Mouse (Mus musculus) bone marrow macrophage, adult 2 months (primary cell): Measurements from ENCODE around the gene Mtss1l. TPM values are rescaled to one million over a fixed set of nuclear protein-coding genes. Genes with fewer than 3 reads are reported as not detected.

Experiments
- H3K27ac ChIP-seq: 2 replicates; pipeline ENCODE4 v1.5.1; 2012; ENCODE audit warnings: low read depth, low read length; ENCODE audit not compliant: insufficient read depth
- H3K4me1 ChIP-seq: 2 replicates; pipeline ENCODE4 v1.6.1; 2012; ENCODE audit warnings: low read length; ENCODE audit not compliant: control insufficient read depth, insufficient read depth
- H3K4me3 ChIP-seq: 2 replicates; pipeline ENCODE4 v1.5.1; 2012; ENCODE audit warnings: mild to moderate bottlenecking, low read length, moderate library complexity; ENCODE audit not compliant: insufficient read depth
- CTCF ChIP-seq: IDR thresholded peaks from 2 replicates; pipeline ENCODE4 v1.5.1; 2012; ENCODE audit warnings: low read depth, mild to moderate bottlenecking, low read length, moderate library complexity
- POLR2A ChIP-seq: IDR thresholded peaks from 2 replicates; pipeline ENCODE4 v1.6.1; 2012; ENCODE audit warnings: mild to moderate bottlenecking, low read depth, low read length, borderline replicate concordance
- polyA plus RNA-seq: library from polyadenylated mRNA; stranded (reverse); fragments of >200 nt; gene quantifications from 2 replicates; pipeline ENCODE4 v1.2.4, GENCODE M21; 2012; ENCODE audit not compliant: missing spikeins, insufficient read depth, insufficient read length

The Mtss1l gene
- polyA plus RNA-seq, 1 experiment: 0.50 TPM

DNA sequence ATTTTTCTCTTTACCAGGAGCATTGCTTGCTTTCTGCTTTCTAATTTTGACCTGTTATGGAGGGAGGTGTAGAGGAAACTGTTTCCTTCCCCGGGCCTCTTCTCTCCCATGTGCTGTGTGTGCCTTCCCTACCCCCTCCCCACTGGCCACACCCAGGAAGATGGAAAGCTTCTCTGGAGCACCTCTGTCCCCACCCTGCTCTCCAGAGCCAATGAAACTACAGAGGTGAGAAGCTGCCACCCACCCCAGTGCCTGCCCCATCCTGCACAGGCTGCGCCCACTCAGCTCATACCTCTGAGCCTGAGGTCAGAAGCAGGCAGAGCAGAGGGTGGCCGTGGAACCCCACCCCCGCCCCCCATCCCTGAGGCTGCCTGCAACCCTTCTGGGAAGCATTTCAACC, 33.4 kb downstream of the Mtss1l start:
- Histone ChIP-seq H3K27ac (no peak overlapping the region), H3K4me3 (no peak overlapping the region), H3K4me1 (no peaks in the 10 kb centered on the region)
- TF ChIP-seq CTCF (no peak), POLR2A (no peak)

DNA sequence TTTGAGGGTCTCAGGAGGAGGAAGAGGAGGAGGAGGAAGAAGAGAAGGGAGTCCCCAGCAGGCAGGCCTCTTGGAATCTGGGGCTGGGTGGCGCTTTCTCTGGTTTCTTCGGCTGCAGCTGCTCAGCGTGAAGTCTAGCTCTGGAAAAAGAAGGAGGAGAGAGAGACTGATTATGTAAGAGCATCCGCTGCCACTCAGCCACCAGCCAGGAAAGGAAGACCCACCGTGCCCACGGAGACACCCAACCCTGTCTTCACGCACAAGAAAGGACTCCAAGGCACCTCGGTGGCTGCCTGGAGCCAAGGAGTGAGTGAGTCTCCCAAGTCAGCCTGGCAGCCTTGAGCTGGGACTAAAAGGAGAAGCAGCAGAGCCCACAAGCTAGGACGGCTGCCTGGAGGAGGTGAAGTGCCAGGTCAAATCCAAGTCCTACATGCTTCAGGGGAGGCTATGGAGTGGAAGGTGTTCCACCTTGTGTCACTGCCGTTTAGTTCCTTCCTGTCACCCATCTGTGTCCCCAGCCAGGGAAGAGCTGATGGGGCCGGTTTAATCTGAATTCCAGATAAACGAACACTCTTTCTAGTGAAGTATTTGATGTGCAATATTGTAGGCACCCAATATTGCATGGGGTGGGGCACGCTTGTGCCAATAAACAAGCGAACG, 34.4 kb downstream of the Mtss1l start:
- Histone ChIP-seq H3K4me1 (no peaks in the 10 kb centered on the region), H3K4me3 (no peak overlapping the region), H3K27ac (no peak overlapping the region)
- TF ChIP-seq POLR2A: no peak
- TF ChIP-seq CTCF: no peak

DNA sequence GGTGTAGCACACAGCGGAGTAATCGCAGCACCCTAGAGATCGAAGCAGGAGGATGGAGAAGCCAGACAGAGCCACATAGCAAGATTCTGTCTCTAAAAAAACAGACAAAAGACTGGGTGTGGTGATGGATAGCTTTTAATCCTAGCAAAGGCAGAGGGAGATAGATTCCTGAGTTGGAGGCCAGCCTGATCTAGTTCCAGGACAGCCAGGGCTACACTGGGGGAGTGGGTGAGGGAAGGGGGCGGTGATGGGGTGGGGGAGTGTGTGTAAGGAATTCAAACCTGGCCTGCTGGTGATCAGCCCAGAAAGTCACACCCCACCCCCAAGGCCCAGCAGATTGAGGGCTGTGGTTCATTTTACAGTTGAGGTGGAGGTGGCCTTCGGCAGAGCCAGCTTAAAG, 34.9 kb downstream of the Mtss1l start:
- no peak overlapping the region for H3K4me3 ChIP-seq
- H3K27ac ChIP-seq: no peak overlapping the region
- TF ChIP-seq POLR2A (no peak), CTCF (no peak)

DNA sequence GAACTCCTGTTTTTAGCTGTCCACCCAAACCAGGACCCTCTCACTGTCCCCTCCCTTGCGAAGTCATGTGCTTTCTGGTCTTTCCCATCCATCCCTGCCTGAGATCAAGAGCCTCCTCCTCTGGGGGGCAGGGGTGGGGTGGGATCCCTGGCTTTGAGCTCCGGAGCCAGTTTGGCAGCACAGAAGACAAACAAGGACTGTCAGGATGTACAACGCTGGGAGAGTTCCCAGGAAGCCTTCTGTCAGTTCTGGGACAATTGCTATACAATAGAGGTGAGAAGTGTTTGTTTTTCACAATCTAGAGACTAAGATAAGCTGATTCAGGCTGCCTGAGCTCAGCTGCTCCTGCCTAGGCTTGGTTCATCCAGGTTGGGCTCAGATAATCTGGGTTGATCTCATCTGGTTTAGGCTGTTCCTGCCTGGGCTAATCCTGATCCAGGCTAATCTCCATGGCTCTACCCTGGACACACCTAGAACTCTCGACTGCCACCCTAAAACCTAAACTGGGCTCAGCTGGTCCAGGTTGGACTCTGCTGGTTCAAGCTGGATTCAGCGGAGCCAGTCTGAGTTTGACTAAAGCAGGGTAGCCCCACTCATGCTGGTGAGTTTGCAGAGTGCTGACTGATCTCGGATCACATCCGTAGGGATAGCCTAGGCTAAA, 39.1 kb downstream of the Mtss1l start:
- Histone ChIP-seq H3K4me3 (no peak overlapping the region), H3K4me1 (no peaks in the 10 kb centered on the region), H3K27ac (no peak overlapping the region)
- TF ChIP-seq POLR2A (no peak), CTCF (no peak)

More for the DNA sequence above, 34.9 kb downstream of the Mtss1l start:
- no peaks in the 10 kb centered on the region for H3K4me1 ChIP-seq

DNA sequence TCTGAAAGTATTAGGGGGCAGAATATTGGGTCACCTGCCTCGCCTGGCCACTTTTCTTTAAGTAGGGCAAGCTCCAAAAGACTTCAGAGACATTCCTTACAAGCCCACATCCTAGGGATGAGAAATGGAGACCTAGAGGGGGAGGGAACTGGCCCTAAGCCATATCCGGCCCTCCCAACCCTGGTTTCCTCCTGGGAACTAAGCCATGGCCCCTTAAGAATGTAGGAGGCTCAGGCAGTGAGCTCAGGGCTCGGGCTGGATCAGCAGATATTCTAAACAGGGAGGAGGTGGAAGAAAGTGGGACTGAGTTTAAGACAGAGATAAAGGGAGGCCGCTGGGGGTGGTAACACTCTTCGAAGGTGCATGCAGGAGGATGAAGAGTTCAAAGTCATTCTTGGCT, 39.9 kb downstream of the Mtss1l start:
- Histone ChIP-seq H3K4me3 (no peak overlapping the region), H3K27ac (no peak overlapping the region), H3K4me1 (no peaks in the 10 kb centered on the region)
- TF ChIP-seq CTCF (no peak), POLR2A (no peak)

DNA sequence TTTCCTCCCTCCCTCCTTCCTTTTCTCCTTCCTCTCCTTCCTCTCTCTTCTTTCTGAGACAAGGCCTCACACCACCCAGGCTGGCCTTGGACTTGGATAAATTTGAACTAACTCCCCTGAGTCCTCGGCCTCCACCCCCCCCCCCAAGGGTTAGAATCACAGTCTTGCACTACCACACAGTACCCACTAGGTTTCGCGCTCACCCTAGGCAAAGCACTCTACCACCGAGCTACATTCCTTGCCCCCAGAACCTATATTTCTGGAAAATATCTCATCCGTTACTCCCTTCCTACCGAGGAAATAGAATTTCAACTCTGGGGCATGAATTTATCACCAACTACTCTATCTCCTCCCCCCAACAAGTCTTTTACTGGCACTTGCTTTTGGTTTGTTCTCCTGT, 40.7 kb downstream of the Mtss1l start:
- Histone ChIP-seq H3K4me1 (no peaks in the 10 kb centered on the region), H3K27ac (no peak overlapping the region), H3K4me3 (no peak overlapping the region)
- TF ChIP-seq POLR2A (no peak), CTCF (no peak)

DNA sequence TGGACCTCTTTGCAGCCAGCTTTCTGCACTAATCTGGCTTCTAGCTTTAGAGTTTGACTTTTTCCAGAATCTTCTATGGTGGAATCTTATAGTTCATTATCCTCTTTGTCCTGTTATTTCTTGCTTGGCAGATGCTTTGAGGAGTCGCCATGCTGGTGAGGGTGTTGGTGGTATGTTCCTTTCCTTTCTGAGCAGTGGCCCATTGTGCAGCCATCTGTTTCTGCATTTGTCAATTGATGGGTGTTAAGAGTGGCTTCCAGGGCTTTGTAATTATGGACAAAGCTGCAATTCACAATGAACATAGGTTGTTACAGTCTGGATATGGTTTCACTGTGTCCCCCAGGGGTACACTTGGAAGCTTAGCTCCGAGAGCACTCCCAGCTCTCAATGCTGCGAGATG, 43.4 kb downstream of the Mtss1l start:
- Histone ChIP-seq H3K27ac (no peak overlapping the region), H3K4me3 (no peak overlapping the region), H3K4me1 (no peaks in the 10 kb centered on the region)
- no peak for TF ChIP-seq POLR2A
- no peak for TF ChIP-seq CTCF

DNA sequence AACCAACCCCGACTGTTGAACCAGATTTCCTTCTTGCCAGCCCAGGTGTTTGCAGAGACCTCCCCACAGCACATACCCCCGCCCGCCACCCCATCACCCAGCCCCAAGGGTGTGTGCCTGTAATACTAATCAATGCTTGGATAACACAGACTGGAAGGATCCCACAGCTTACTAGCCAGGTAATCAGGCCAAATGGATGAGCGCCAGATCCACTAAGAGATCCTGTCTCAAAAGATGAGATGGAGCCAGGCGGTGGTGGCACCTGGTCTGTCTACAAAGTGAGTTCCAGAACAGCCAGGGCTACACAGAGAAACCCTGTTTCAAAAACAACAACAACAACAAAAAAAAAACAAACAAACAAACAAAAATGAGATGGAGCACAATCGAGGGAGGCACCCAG, 46.0 kb downstream of the Mtss1l start:
- H3K4me1 ChIP-seq: no peaks in the 10 kb centered on the region
- H3K4me3 ChIP-seq: no peak overlapping the region
- no peak overlapping the region for H3K27ac ChIP-seq
- TF ChIP-seq POLR2A: no peak
- TF ChIP-seq CTCF: no peak

DNA sequence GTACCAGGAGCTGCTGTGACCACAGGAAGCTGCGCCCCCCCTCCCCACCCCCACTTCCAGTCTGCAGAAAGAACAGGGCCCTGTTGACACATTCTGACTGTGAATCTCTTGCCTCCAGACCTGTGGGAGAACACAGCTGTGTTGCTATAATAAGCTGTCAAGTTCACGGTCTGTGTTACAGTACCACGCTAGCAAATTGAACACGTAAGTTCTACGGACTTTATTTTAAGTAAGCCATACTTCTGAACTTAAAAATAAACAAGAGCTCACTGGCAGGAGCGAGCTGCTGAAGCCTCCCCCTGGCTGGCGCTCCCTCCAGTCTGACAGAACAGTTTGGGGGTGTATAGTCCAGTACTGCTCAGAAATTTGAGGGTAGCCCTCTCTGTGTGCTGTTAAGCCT, 51.2 kb downstream of the Mtss1l start:
- no peak overlapping the region for H3K27ac ChIP-seq
- TF ChIP-seq CTCF: no peak
- no peak for TF ChIP-seq POLR2A
- H3K4me1 ChIP-seq: no peaks in the 10 kb centered on the region
- no peak overlapping the region for H3K4me3 ChIP-seq

DNA sequence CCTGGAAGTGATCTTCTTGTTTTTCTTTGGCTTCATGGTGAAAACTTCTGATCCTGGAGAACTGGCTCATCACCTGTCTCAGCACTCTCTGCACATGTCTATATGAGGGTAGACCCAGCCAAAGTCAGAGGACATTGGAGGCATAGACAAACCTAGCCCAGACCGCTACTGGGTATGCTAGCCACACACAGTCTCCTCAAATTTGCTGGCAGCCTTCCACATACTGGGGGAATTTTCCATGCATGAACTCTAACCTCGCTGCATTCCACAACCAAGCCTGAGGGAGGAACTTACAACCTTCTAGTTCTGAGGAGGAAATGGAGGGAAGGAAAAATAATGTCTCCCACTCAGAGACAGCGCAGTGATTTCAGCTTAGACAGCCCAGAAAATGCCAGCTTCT, 52.8 kb downstream of the Mtss1l start:
- TF ChIP-seq CTCF (no peak), POLR2A (no peak)
- no peak overlapping the region for H3K27ac ChIP-seq
- H3K4me3 ChIP-seq: no peak overlapping the region
- H3K4me1 ChIP-seq: no peaks in the 10 kb centered on the region

DNA sequence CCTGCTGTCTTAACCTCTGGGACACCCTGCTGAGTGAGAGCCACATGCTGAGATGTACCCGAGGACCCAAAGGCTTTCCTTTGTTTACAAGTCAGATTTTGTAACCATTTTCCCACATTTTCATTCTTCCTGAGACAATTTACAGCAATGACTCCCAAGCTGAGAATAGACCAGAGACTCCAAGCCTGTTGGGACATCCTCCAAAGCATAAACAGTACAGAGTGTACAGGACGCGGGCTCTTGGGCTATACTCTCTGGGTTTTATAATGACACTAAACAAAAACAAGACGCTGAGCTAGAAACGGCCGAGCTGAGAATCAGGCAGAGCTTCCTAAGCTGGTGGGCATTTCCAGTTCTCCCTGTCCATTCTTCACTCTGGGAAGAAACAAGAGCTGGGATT, 53.4 kb downstream of the Mtss1l start:
- H3K4me3 ChIP-seq: no peak overlapping the region
- no peak for TF ChIP-seq CTCF
- TF ChIP-seq POLR2A: no peak
- no peak overlapping the region for H3K27ac ChIP-seq
- peaks cover 2% of the 10 kb centered on the region; the same call in 1 of the 2 replicates for H3K4me1 ChIP-seq
